Mouse (Mus musculus): ENCODE data around the gene Arntl2. TPM values are rescaled to one million over a fixed set of nuclear protein-coding genes. Genes with fewer than 3 reads are reported as not detected.
"Not testable (repeated sequence)": the region's sequence is repeated elsewhere in the genome, so short reads cannot be mapped to it uniquely, and the experiment has no call there.

Arntl2 gene
- polyA plus RNA-seq, 1 experiment from 2014 or later = 0.72 TPM

- H3K9me3 ChIP-seq (ENCODE audit: low read length) = no peaks in the 10 kb centered on the region
- DNase-seq (no peak), ATAC-seq (no peak)
- H3K27ac ChIP-seq (ENCODE audit: low read depth) = no peak overlapping the region
- H3K4me3 ChIP-seq (ENCODE audit: low read depth, low read length) = no peak overlapping the region
- H3K9ac ChIP-seq (replicated peaks) = no peak overlapping the region
- WGBS (ENCODE audit: insufficient replicate concordance) = 80% methylated on average over 2 of the region's 2 CpGs
- no peak for TF ChIP-seq EP300 (IDR thresholded peaks at IDR 0.05; ENCODE audit: low read depth)
- no peak for TF ChIP-seq CTCF (IDR thresholded peaks at IDR 0.05; ENCODE audit: low read depth)
- no peaks in the 10 kb centered on the region for H3K27me3 ChIP-seq (ENCODE audit: insufficient read depth, low read length)
- no peak overlapping the region for H3K4me2 ChIP-seq (ENCODE audit: low read depth, low read length)
- H3K36me3 ChIP-seq (replicated peaks; ENCODE audit: insufficient read depth, low read length) = no peaks in the 10 kb centered on the region
- no peaks in the 10 kb centered on the region for H3K4me1 ChIP-seq (ENCODE audit: insufficient read depth)
These were observed 67.3 kb downstream of the Arntl2 start for GRCm38 (mm10) chr6:146863154-146863553.

- not testable (repeated sequence) for H3K4me2 ChIP-seq (ENCODE audit: low read depth, low read length); ATAC-seq; DNase-seq; H3K27me3 ChIP-seq (ENCODE audit: insufficient read depth, low read length); H3K36me3 ChIP-seq (replicated peaks; ENCODE audit: insufficient read depth, low read length); H3K4me3 ChIP-seq (ENCODE audit: low read depth, low read length); H3K9me3 ChIP-seq (ENCODE audit: low read length); H3K9ac ChIP-seq (replicated peaks); H3K4me1 ChIP-seq (ENCODE audit: insufficient read depth); H3K27ac ChIP-seq (ENCODE audit: low read depth)
- WGBS (ENCODE audit: insufficient replicate concordance) = 74% methylated on average over 5 of the region's 5 CpGs
These were observed 68.5 kb downstream of the Arntl2 start for GRCm38 (mm10) chr6:146864370-146864769.

- DNase-seq = no peak
- peak; percentile 46 for TF ChIP-seq CTCF (IDR thresholded peaks at IDR 0.05; ENCODE audit: low read depth)
- TF ChIP-seq EP300 (IDR thresholded peaks at IDR 0.05; ENCODE audit: low read depth) = no peak
- H3K9ac ChIP-seq (replicated peaks) = no peak overlapping the region
- H3K4me2 ChIP-seq (ENCODE audit: low read depth, low read length) = no peak overlapping the region
- 82% methylated on average over 4 of the region's 4 CpGs for WGBS (ENCODE audit: insufficient replicate concordance)
- H3K27me3 ChIP-seq (ENCODE audit: insufficient read depth, low read length) = no peaks in the 10 kb centered on the region
- H3K27ac ChIP-seq (ENCODE audit: low read depth) = no peak overlapping the region
- H3K9me3 ChIP-seq (ENCODE audit: low read length) = no peaks in the 10 kb centered on the region
- no peaks in the 10 kb centered on the region for H3K36me3 ChIP-seq (replicated peaks; ENCODE audit: insufficient read depth, low read length)
- no peaks in the 10 kb centered on the region for H3K4me1 ChIP-seq (ENCODE audit: insufficient read depth)
- ATAC-seq = no peak
- H3K4me3 ChIP-seq (ENCODE audit: low read depth, low read length) = no peak overlapping the region
These were observed 69.8 kb downstream of the Arntl2 start for GRCm38 (mm10) chr6:146865701-146866100.

GRCm38 (mm10) chr6:146871975-146872374 lies 76.1 kb downstream of the Arntl2 start:
- WGBS (ENCODE audit: insufficient replicate concordance) = 67% methylated on average over 4 of the region's 4 CpGs
- Histone ChIP-seq H3K27ac (ENCODE audit: low read depth) (no peak overlapping the region), H3K9me3 (ENCODE audit: low read length) (peaks cover 4% of the 10 kb centered on the region), H3K4me3 (ENCODE audit: low read depth, low read length) (no peak overlapping the region), H3K27me3 (ENCODE audit: insufficient read depth, low read length) (no peaks in the 10 kb centered on the region), H3K4me2 (ENCODE audit: low read depth, low read length) (no peak overlapping the region), H3K9ac (replicated peaks) (no peak overlapping the region), H3K4me1 (ENCODE audit: insufficient read depth) (no peaks in the 10 kb centered on the region), H3K36me3 (replicated peaks; ENCODE audit: insufficient read depth, low read length) (no peaks in the 10 kb centered on the region)
- no peak for TF ChIP-seq EP300 (IDR thresholded peaks at IDR 0.05; ENCODE audit: low read depth)
- TF ChIP-seq CTCF (IDR thresholded peaks at IDR 0.05; ENCODE audit: low read depth) = no peak
- ATAC-seq (no peak), DNase-seq (no peak)

- Histone ChIP-seq H3K4me2 (ENCODE audit: low read depth, low read length) (no peak overlapping the region), H3K27me3 (ENCODE audit: insufficient read depth, low read length) (no peaks in the 10 kb centered on the region), H3K9ac (replicated peaks) (no peak overlapping the region), H3K4me1 (ENCODE audit: insufficient read depth) (no peaks in the 10 kb centered on the region), H3K36me3 (replicated peaks; ENCODE audit: insufficient read depth, low read length) (no peaks in the 10 kb centered on the region), H3K4me3 (ENCODE audit: low read depth, low read length) (no peak overlapping the region), H3K9me3 (ENCODE audit: low read length) (peaks cover 8% of the 10 kb centered on the region), H3K27ac (ENCODE audit: low read depth) (no peak overlapping the region)
- TF ChIP-seq EP300 (IDR thresholded peaks at IDR 0.05; ENCODE audit: low read depth) (no peak), CTCF (IDR thresholded peaks at IDR 0.05; ENCODE audit: low read depth) (no peak)
- 74% methylated on average over 6 of the region's 6 CpGs for WGBS (ENCODE audit: insufficient replicate concordance)
- DNase-seq = no peak
- ATAC-seq = no peak
These were observed 78.6 kb downstream of the Arntl2 start for GRCm38 (mm10) chr6:146874415-146874814.

GRCm38 (mm10) chr6:146876820-146877219 lies 81.0 kb downstream of the Arntl2 start:
- DNase-seq (no peak), ATAC-seq (no peak)
- Histone ChIP-seq H3K27me3 (ENCODE audit: insufficient read depth, low read length) (no peaks in the 10 kb centered on the region), H3K9me3 (ENCODE audit: low read length) (peaks cover 8% of the 10 kb centered on the region), H3K27ac (ENCODE audit: low read depth) (no peak overlapping the region), H3K4me3 (ENCODE audit: low read depth, low read length) (no peak overlapping the region), H3K4me2 (ENCODE audit: low read depth, low read length) (no peak overlapping the region), H3K9ac (replicated peaks) (no peak overlapping the region), H3K36me3 (replicated peaks; ENCODE audit: insufficient read depth, low read length) (no peaks in the 10 kb centered on the region), H3K4me1 (ENCODE audit: insufficient read depth) (no peaks in the 10 kb centered on the region)
- peak; percentile 39 for TF ChIP-seq CTCF (IDR thresholded peaks at IDR 0.05; ENCODE audit: low read depth)
- TF ChIP-seq EP300 (IDR thresholded peaks at IDR 0.05; ENCODE audit: low read depth) = no peak
- WGBS (ENCODE audit: insufficient replicate concordance) = 83% methylated on average over 2 of the region's 2 CpGs

GRCm38 (mm10) chr6:146877425-146878045 lies 81.7 kb downstream of the Arntl2 start:
- Histone ChIP-seq H3K4me3 (ENCODE audit: low read depth, low read length) (no peak overlapping the region), H3K9ac (replicated peaks) (no peak overlapping the region), H3K9me3 (ENCODE audit: low read length) (peaks cover 8% of the 10 kb centered on the region), H3K4me1 (ENCODE audit: insufficient read depth) (peaks cover 3% of the 10 kb centered on the region; the same call in 1 of the 2 replicates), H3K36me3 (replicated peaks; ENCODE audit: insufficient read depth, low read length) (no peaks in the 10 kb centered on the region), H3K4me2 (ENCODE audit: low read depth, low read length) (no peak overlapping the region), H3K27me3 (ENCODE audit: insufficient read depth, low read length) (no peaks in the 10 kb centered on the region), H3K27ac (ENCODE audit: low read depth) (no peak overlapping the region)
- TF ChIP-seq EP300 (IDR thresholded peaks at IDR 0.05; ENCODE audit: low read depth) = no peak
- TF ChIP-seq CTCF (IDR thresholded peaks at IDR 0.05; ENCODE audit: low read depth) = no peak
- ATAC-seq (no peak), DNase-seq (no peak)
- WGBS (ENCODE audit: insufficient replicate concordance) = 81% methylated on average over 12 of the region's 12 CpGs
